In the genomic region with DNA sequence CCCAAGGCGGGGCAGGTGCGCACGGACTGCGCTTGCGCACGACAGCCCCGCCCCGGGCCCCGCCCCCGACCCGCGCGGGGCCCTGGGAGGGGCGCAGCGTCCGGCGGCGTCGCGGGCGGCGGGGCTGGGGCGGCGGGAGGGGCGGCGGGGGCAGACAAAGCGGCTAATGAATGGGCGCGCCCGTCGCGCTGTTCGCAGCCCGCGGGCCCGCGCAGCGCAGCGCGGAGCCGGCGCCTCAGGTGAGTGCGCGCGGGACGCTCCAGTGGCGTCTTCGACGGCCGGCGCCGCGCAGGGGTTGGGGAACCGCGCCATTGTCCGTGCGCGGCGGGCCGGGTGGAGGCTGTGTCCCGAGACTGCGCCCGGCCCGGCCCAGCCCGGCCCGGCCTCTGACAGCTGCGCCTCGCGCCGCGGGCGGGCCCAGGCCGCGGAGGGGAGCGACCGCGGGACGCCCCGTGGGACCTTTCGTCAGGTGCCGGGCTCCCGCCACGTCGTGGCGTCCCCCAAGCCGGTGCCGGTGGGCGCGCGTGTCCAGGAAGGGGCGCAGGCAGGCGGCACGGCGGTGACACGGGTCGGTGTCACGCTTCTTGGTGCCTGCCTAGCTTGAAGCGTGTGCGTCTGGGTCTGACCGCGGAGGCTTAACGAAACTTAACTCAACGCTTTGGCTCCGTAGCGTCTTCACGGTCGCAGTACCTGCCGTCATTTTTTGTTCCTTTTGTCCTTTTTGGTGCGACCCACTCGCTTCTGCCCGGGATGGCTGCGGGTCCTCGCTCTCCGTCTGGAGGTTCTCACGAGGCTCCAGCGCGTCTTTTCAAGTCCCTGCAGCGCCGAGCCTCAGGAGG, we compare ENCODE assay signal across 8 mouse cellular contexts. TPM values are rescaled to one million over a fixed set of nuclear protein-coding genes. Genes with fewer than 3 reads are reported as not detected.
A peak's percentile ranks its signal among the peaks of the same experiment; 100 is the strongest.
DNase-seq lines count a peak whose midpoint lies in the region; ATAC-seq and TF ChIP-seq lines count a peak whose summit lies in the region.

A gene (plus strand): TSS at position 97 of the 839 bp plus-strand sequence.

- 0 out of 2 replicates have a peak, but pooled peaks cover 3% of the 10 kb centered on the region for H3K36me3 ChIP-seq in kidney, embryonic 16.5 days (ENCODE audit: insufficient read depth, low read length)
- peaks cover 10% of the 10 kb centered on the region; the same call in 1 of the 2 replicates for H3K36me3 ChIP-seq in neural tube, embryonic 13.5 days

- under 1% methylated on average over 64 of the region's 119 CpGs for WGBS in kidney, embryonic 16.5 days
- WGBS in lung, adult 2 months: under 1% methylated on average over 115 of the region's 119 CpGs
- under 1% methylated on average over 110 of the region's 119 CpGs for WGBS in neural tube, embryonic 13.5 days

- no peak for TF ChIP-seq POLR2A in lung, adult 2 months (IDR thresholded peaks at IDR 0.05; ENCODE audit: borderline replicate concordance, extremely low read depth, low read depth, low read length)

- H3K9ac ChIP-seq in kidney, embryonic 16.5 days (replicated peaks; ENCODE audit: low read length): peak within 1 kb of the TSS; percentile 93
- peak within 1 kb of the TSS; percentile 93 for H3K9ac ChIP-seq in neural tube, embryonic 13.5 days

- intact Hi-C loops in left cerebral cortex, adult 2 months (cut with DNase I): loop anchor here (2.0 to 5.0 kb wide), 2 partner anchors 17 to 66 kb away; a partner anchor contains a TSS
- intact Hi-C loops in gastrocnemius, postnatal 36 days (cut with DNase I): loop anchor here (2.0 to 10.0 kb wide), 2 partner anchors 17 to 63 kb away; a partner anchor contains a TSS

- peak within 1 kb of the TSS; percentile 81 for H3K4me2 ChIP-seq in kidney, embryonic 16.5 days (replicated peaks; ENCODE audit: low read depth, low read length)
- peak within 1 kb of the TSS; percentile 87 for H3K4me2 ChIP-seq in neural tube, embryonic 13.5 days

- H3K4me1 ChIP-seq in kidney, embryonic 16.5 days (ENCODE audit: insufficient read depth, low read length): peaks cover 20% of the 10 kb centered on the region
- H3K4me1 ChIP-seq in lung, adult 2 months (ENCODE audit: control insufficient read depth, insufficient read depth, low read length): no peaks in the 10 kb centered on the region; the same call in 1 of the 2 replicates
- H3K4me1 ChIP-seq in neural tube, embryonic 13.5 days (replicated peaks): peaks cover 34% of the 10 kb centered on the region

- H3K27ac ChIP-seq in left cerebral cortex, adult 2 months: peak within 1 kb of the TSS; percentile 85
- H3K27ac ChIP-seq in kidney, embryonic 16.5 days (ENCODE audit: low read length): peak within 1 kb of the TSS; percentile 94
- H3K27ac ChIP-seq in neural tube, embryonic 13.5 days (replicated peaks): peak within 1 kb of the TSS; percentile 95

- no peaks in the 10 kb centered on the region for H3K9me3 ChIP-seq in kidney, embryonic 16.5 days (ENCODE audit: low read length)
- H3K9me3 ChIP-seq in neural tube, embryonic 13.5 days: no peaks in the 10 kb centered on the region

- peak; percentile 80; the same call in 1 of the 2 replicates for ATAC-seq in kidney, embryonic 16.5 days (ENCODE audit: low FRiP score, low TSS enrichment)
- ATAC-seq in neural tube, embryonic 13.5 days (ENCODE audit: low read depth): peak; percentile 84; the same call in 1 of the 2 replicates

- H3K27me3 ChIP-seq in kidney, embryonic 16.5 days (ENCODE audit: insufficient read depth, low read length): no peaks in the 10 kb centered on the region
- no peaks in the 10 kb centered on the region for H3K27me3 ChIP-seq in neural tube, embryonic 13.5 days

- no peak for TF ChIP-seq CTCF in left cerebral cortex, adult 2 months (IDR thresholded peaks at IDR 0.05)
- TF ChIP-seq CTCF in lung, adult 2 months (IDR thresholded peaks at IDR 0.05; ENCODE audit: insufficient read depth, low read length): no peak

- peak; percentile 37 to 41 for DNase-seq in left cerebral cortex, adult 2 months (ENCODE audit: extremely low spot score in 1 of 2, low spot score in 2 of 2)
- DNase-seq in left cerebral cortex, adult 11 months (ENCODE audit: low spot score): no peak
- peak; percentile 76 for DNase-seq in embryo, embryonic 10 days (ENCODE audit: low spot score)
- no peak for DNase-seq in gastrocnemius, postnatal 36 days
- DNase-seq in lung, adult 2 months: peak; percentile 66
- peak; percentile 47 for DNase-seq in thymus, postnatal 0 days (ENCODE audit: low spot score)

- H3K4me3 ChIP-seq in left cerebral cortex, adult 2 months: peak within 1 kb of the TSS; percentile 88
- peak within 1 kb of the TSS; percentile 86 for H3K4me3 ChIP-seq in kidney, embryonic 16.5 days (ENCODE audit: low read length)
- peak within 1 kb of the TSS; percentile 68 for H3K4me3 ChIP-seq in lung, adult 2 months (replicated peaks; ENCODE audit: extremely low read depth, low read depth, low read length)
- peak within 1 kb of the TSS; percentile 85 for H3K4me3 ChIP-seq in neural tube, embryonic 13.5 days

RNA-seq across cellular contexts. Expression of the gene that starts here (rescaled TPM):
- 10 to 100 TPM; 10.9 to 12.6 TPM for total RNA-seq in left cerebral cortex, adult 2 months (2021)
- 10 to 100 TPM; 10.7 to 11.1 TPM for total RNA-seq in gastrocnemius, postnatal 36 days (2021)
- polyA plus RNA-seq in kidney, embryonic 16.5 days (2015; fragmentation: Nextera tagmentation; extraction: Ambion mirVana): 22.0 and 23.1 TPM in 2 replicates
- polyA plus RNA-seq in lung, adult 2 months (2012; rRNA removed): 3.1 and 4.2 TPM in 2 replicates
- polyA plus RNA-seq in neural tube, embryonic 13.5 days (2015; fragmentation: Nextera tagmentation; extraction: Ambion mirVana): 22.5 and 24.7 TPM in 2 replicates
- polyA plus RNA-seq in thymus, postnatal 0 days (2015; fragmentation: Nextera tagmentation; extraction: Ambion mirVana): 26.6 and 27.5 TPM in 2 replicates

Comparison
In these comparisons a context has a peak if more than half of its experiments do, and no peak if none do; other contexts are left out.
1. DNase-seq: peak in left cerebral cortex, adult 2 months (2 of 2), embryo, embryonic 10 days (single experiment), lung, adult 2 months (single experiment) and thymus, postnatal 0 days (single experiment); none in left cerebral cortex, adult 11 months (single experiment) and gastrocnemius, postnatal 36 days (0 of 2).
2. Peak in every context shown above with its lines, with median percentiles within 50 percentile points of each other: H3K27ac ChIP-seq and H3K4me3 ChIP-seq.